9 mouse cellular contexts compared by ENCODE assay signal in genomic region chr19:46517529-46518351, GRCm38 (mm10). TPM values are rescaled to one million over a fixed set of nuclear protein-coding genes. Genes with fewer than 3 reads are reported as not detected.
A peak's percentile ranks its signal among the peaks of the same experiment; 100 is the strongest.
DNase-seq lines count a peak whose midpoint lies in the region; ATAC-seq and TF ChIP-seq lines count a peak whose summit lies in the region.
"Had no signal": no experiment of that assay in that cellular context is flagged by ENCODE, and none has a peak within 500 bp of the region (broad histone marks: within the 10 kb centered on the region; RNA-seq: fewer than 3 reads in every experiment).

No protein-coding gene starts in this region.

- H3K79me2 ChIP-seq in MEL (ENCODE audit: control insufficient read depth, insufficient read depth, low read length, poor library complexity), result no peaks in the 10 kb centered on the region

- TF ChIP-seq CTCF in MEL (IDR thresholded peaks at IDR 0.05 in 2 of 3, conservative IDR thresholded peaks at IDR 0.05 in 1 of 3; ENCODE audit: control insufficient read depth in 1 of 3, insufficient read depth in 1 of 3, low read depth in 2 of 3, low read length in 3 of 3, poor library complexity in 1 of 3, severe bottlenecking in 1 of 3), result no peak

- 25% methylated on average over 14 of the region's 14 CpGs for WGBS in heart, embryonic 10.5 days
- 42% methylated on average over 9 of the region's 14 CpGs for WGBS in hindbrain, embryonic 16.5 days
- 27% methylated on average over 11 of the region's 14 CpGs for WGBS in midbrain, embryonic 10.5 days

- H3K27me3 ChIP-seq in heart, embryonic 10.5 days (ENCODE audit: insufficient read depth, poor library complexity, severe bottlenecking), result no peaks in the 10 kb centered on the region
- H3K27me3 ChIP-seq in MEL (ENCODE audit: control insufficient read depth in 1 of 2, insufficient read depth in 2 of 2, low read length in 2 of 2), result no peaks in the 10 kb centered on the region
- no peaks in the 10 kb centered on the region for H3K27me3 ChIP-seq in hindbrain, embryonic 16.5 days (replicated peaks; ENCODE audit: control insufficient read depth, insufficient read depth, low read length)
- no peaks in the 10 kb centered on the region for H3K27me3 ChIP-seq in midbrain, embryonic 10.5 days (ENCODE audit: low read depth, poor library complexity, severe bottlenecking)

- no peak for TF ChIP-seq EP300 in MEL (IDR thresholded peaks at IDR 0.05; ENCODE audit: low read depth in 1 of 2, low read length in 2 of 2)

- DNase-seq in heart, embryonic 10.5 days (ENCODE audit: low spot score), result no peak
- DNase-seq in heart, adult 11 months, result no peak
- DNase-seq in MEL (ENCODE audit: low read depth, low spot score), result no peak
- no peak for DNase-seq in midbrain, embryonic 10.5 days (ENCODE audit: low spot score)
- DNase-seq in frontal cortex, postnatal 36 days (ENCODE audit: low spot score in 2 of 2), result no peak
- no peak for DNase-seq in layer of hippocampus, adult 9-10 months (ENCODE audit: low spot score)
- no peak for DNase-seq in layer of hippocampus, postnatal 25 days (ENCODE audit: extremely low spot score in 1 of 2, low spot score in 1 of 2)

- H3K4me2 ChIP-seq in hindbrain, embryonic 16.5 days (ENCODE audit: low read length), result peak overlapping the region; percentile 43; the same call in 1 of the 2 replicates

- H3K36me3 ChIP-seq in heart, embryonic 10.5 days, result peaks cover 36% of the 10 kb centered on the region
- H3K36me3 ChIP-seq in MEL (ENCODE audit: control insufficient read depth in 1 of 2, insufficient read depth in 2 of 2, low read length in 2 of 2), result peaks cover 4% of the 10 kb centered on the region in 2 experiments
- H3K36me3 ChIP-seq in hindbrain, embryonic 16.5 days (ENCODE audit: control insufficient read depth, insufficient read depth, low read length), result peaks cover 29% of the 10 kb centered on the region
- H3K36me3 ChIP-seq in midbrain, embryonic 10.5 days, result peaks cover 44% of the 10 kb centered on the region

- ATAC-seq in hindbrain, embryonic 16.5 days, result no peak; the same call in 1 of the 2 replicates

- H3K9me3 ChIP-seq in heart, embryonic 10.5 days, result no peaks in the 10 kb centered on the region
- no peaks in the 10 kb centered on the region for H3K9me3 ChIP-seq in MEL (replicated peaks; ENCODE audit: insufficient read depth, low read length)
- no peaks in the 10 kb centered on the region for H3K9me3 ChIP-seq in hindbrain, embryonic 16.5 days (ENCODE audit: control insufficient read depth, low read length)
- H3K9me3 ChIP-seq in midbrain, embryonic 10.5 days (replicated peaks), result no peaks in the 10 kb centered on the region
- H3K9me3 ChIP-seq: G1E had no signal

- peak overlapping the region; percentile 52 for H3K4me3 ChIP-seq in heart, embryonic 10.5 days
- H3K4me3 ChIP-seq in MEL (ENCODE audit: control insufficient read depth in 1 of 2, insufficient read depth in 1 of 2, low read depth in 2 of 2, low read length in 2 of 2), result no peak overlapping the region
- H3K4me3 ChIP-seq in hindbrain, embryonic 16.5 days (ENCODE audit: low read length), result no peak overlapping the region
- peak overlapping the region; percentile 45 for H3K4me3 ChIP-seq in midbrain, embryonic 10.5 days

- TF ChIP-seq POLR2A in MEL (IDR thresholded peaks at IDR 0.05; ENCODE audit: control insufficient read depth in 1 of 2, insufficient read depth in 1 of 2, low read depth in 1 of 2, low read length in 2 of 2, poor library complexity in 1 of 2), result no peak

- no peak for TF ChIP-seq RAD21 in MEL (IDR thresholded peaks at IDR 0.05; ENCODE audit: low read depth, low read length)

- H3K9ac ChIP-seq in MEL (ENCODE audit: control insufficient read depth, low read depth, low read length, poor library complexity, severe bottlenecking), result no peak overlapping the region
- peak overlapping the region; percentile 48; the same call in 1 of the 2 replicates for H3K9ac ChIP-seq in hindbrain, embryonic 16.5 days (ENCODE audit: low read depth, low read length)

- peaks cover 57% of the 10 kb centered on the region for H3K4me1 ChIP-seq in heart, embryonic 10.5 days
- H3K4me1 ChIP-seq in MEL (ENCODE audit: control insufficient read depth in 1 of 2, insufficient read depth in 2 of 2, low read length in 2 of 2), result peaks cover 6 to 7% of the 10 kb centered on the region in 2 experiments
- H3K4me1 ChIP-seq in hindbrain, embryonic 16.5 days (ENCODE audit: control insufficient read depth, insufficient read depth, low read depth, low read length), result peaks cover 14% of the 10 kb centered on the region
- peaks cover 60% of the 10 kb centered on the region for H3K4me1 ChIP-seq in midbrain, embryonic 10.5 days

- peak overlapping the region; percentile 89 for H3K27ac ChIP-seq in heart, embryonic 10.5 days
- H3K27ac ChIP-seq in MEL (ENCODE audit: control insufficient read depth, low read depth, low read length), result no peak overlapping the region
- peak overlapping the region; percentile 48 for H3K27ac ChIP-seq in hindbrain, embryonic 16.5 days (ENCODE audit: low read depth, low read length)
- H3K27ac ChIP-seq in midbrain, embryonic 10.5 days (replicated peaks), result peak overlapping the region; percentile 88

TF ChIP-seq in MEL, 35 proteins besides CTCF, POLR2A, EP300 and RAD21:
- TF ChIP-seq POLR2AphosphoS2 (IDR thresholded peaks at IDR 0.05; ENCODE audit: low read length) (peak; percentile 37; the same call in 1 of the 2 replicates), HCFC1 (IDR thresholded peaks at IDR 0.05; ENCODE audit: low read depth, low read length) (no peak), KAT2A (conservative IDR thresholded peaks at IDR 0.05; ENCODE audit: low read depth, low read length) (no peak)

RNA-seq across cellular contexts. Expression of gene Trim8, which starts 16.2 kb away (rescaled TPM):
- polyA plus RNA-seq in heart, embryonic 10.5 days (2016; fragmentation: Nextera tagmentation; extraction: Ambion mirVana), result 17.6 and 22.0 TPM in 2 replicates
- 19.1 and 21.2 TPM in 2 replicates for total RNA-seq in MEL (2012; rRNA removed)
- polyA plus RNA-seq in MEL (2012; ENCODE audit: insufficient read depth in 1 of 2, insufficient read length in 2 of 2, low read depth in 1 of 2, low replicate concordance in 2 of 2, missing spikeins in 1 of 2), result 10 to 100 TPM in 1 of 2 experiments, not detected in 1; 57.2 TPM
- polyA plus RNA-seq in hindbrain, embryonic 16.5 days (2015; fragmentation: Nextera tagmentation; extraction: Ambion mirVana), result 23.4 and 27.6 TPM in 2 replicates
- polyA plus RNA-seq in midbrain, embryonic 10.5 days (2016; fragmentation: Nextera tagmentation; extraction: Ambion mirVana), result 24.6 and 27.8 TPM in 2 replicates
- total RNA-seq in layer of hippocampus, postnatal 25 days (2021), result 100 to 1,000 TPM; 105 to 109 TPM

RNA-seq across cellular contexts. Expression of gene Arl3, which starts 55.3 kb away (rescaled TPM):
- polyA plus RNA-seq in heart, embryonic 10.5 days (2016; fragmentation: Nextera tagmentation; extraction: Ambion mirVana), result 112 and 134 TPM in 2 replicates
- total RNA-seq in MEL (2012; rRNA removed), result 62.4 and 74.8 TPM in 2 replicates
- 100 to 1,000 TPM in 1 of 2 experiments, not detected in 1; 123 TPM for polyA plus RNA-seq in MEL (2012; ENCODE audit: insufficient read depth in 1 of 2, insufficient read length in 2 of 2, low read depth in 1 of 2, low replicate concordance in 2 of 2, missing spikeins in 1 of 2)
- polyA plus RNA-seq in hindbrain, embryonic 16.5 days (2015; fragmentation: Nextera tagmentation; extraction: Ambion mirVana), result 211 and 247 TPM in 2 replicates
- polyA plus RNA-seq in midbrain, embryonic 10.5 days (2016; fragmentation: Nextera tagmentation; extraction: Ambion mirVana), result 207 and 216 TPM in 2 replicates
- 100 to 1,000 TPM; 123 to 127 TPM for total RNA-seq in layer of hippocampus, postnatal 25 days (2021)

RNA-seq across cellular contexts. Expression of gene Sfxn2, which starts 55.4 kb away (rescaled TPM):
- 14.2 and 14.5 TPM in 2 replicates for polyA plus RNA-seq in heart, embryonic 10.5 days (2016; fragmentation: Nextera tagmentation; extraction: Ambion mirVana)
- total RNA-seq in MEL (2012; rRNA removed), result 16.1 and 20.3 TPM in 2 replicates
- 10 to 100 TPM; 21.2 to 36.6 TPM for polyA plus RNA-seq in MEL (2012; ENCODE audit: insufficient read depth in 1 of 2, insufficient read length in 2 of 2, low read depth in 1 of 2, low replicate concordance in 2 of 2, missing spikeins in 1 of 2)
- 9.9 and 10.5 TPM in 2 replicates for polyA plus RNA-seq in hindbrain, embryonic 16.5 days (2015; fragmentation: Nextera tagmentation; extraction: Ambion mirVana)
- 17.0 and 18.1 TPM in 2 replicates for polyA plus RNA-seq in midbrain, embryonic 10.5 days (2016; fragmentation: Nextera tagmentation; extraction: Ambion mirVana)
- total RNA-seq in layer of hippocampus, postnatal 25 days (2021), result 1 to 10 TPM; 4.4 to 6.3 TPM

Comparison
In these comparisons a context has a peak if more than half of its experiments do, and no peak if none do; other contexts are left out.
1. H3K4me3 ChIP-seq: peak in heart, embryonic 10.5 days (single experiment) and midbrain, embryonic 10.5 days (single experiment); none in MEL (0 of 2) and hindbrain, embryonic 16.5 days (single experiment).